Mouse (Mus musculus) neutrophil, adult 65 days (primary cell): ENCODE measurements around the gene Gm31371. TPM values are rescaled to one million over a fixed set of nuclear protein-coding genes. Genes with fewer than 3 reads are reported as not detected.

Experiments used
- total RNA-seq: library from RNA; stranded (reverse); gene quantifications from 2 replicates; pipeline ENCODE4 v1.2.4, GENCODE M21; 2023

The Gm31371 gene
- total RNA-seq: not detected in 2 replicates

DNA sequence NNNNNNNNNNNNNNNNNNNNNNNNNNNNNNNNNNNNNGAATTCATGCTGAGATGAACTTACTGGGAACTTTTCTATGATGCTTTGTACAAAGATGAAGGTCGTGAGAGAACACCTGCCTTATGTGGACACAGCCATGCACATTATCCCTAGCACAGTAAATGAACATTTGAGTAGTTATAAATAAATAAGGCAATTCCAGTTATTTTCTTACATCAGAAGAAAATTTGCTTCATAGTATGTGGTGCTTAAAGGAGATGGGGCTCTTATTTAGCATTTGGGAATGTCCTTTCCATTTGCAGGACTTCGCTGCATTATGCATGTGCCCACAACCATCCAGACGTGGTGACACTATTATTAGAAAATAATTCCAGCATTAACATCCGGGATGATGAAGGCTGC lies at the start of gene Gm31371:
Gene Gm31371, plus strand, starts transcription at position 301 of the 400 bp plus-strand sequence.

Other genes starting within 250 kb of the Gm31371 start
- not detected in 2 replicates for gene 4930467E23Rik, start 173.8 kb upstream of the Gm31371 start, total RNA-seq